Mouse (Mus musculus): ENCODE measurements at regions not wholly inside any gene's neighbourhood (a gene's known extent, or its start where the extent isn't known, plus 50 kb on each side); places are given as distances from the start of the nearest gene placed in this dataset.

- DNase-seq (ENCODE audit: low spot score) = no peak
These were observed 115.6 kb upstream of the Cdh6 start for GRCm38 (mm10) chr15:13289064-13289463.

GRCm38 (mm10) chr15:13287878-13288277 lies 114.4 kb upstream of the Cdh6 start:
- no peak for DNase-seq (ENCODE audit: low spot score)

GRCm38 (mm10) chr15:13285355-13285754 lies 111.9 kb upstream of the Cdh6 start:
- DNase-seq (ENCODE audit: low spot score) = no peak

GRCm38 (mm10) chr15:13284219-13284618 lies 110.7 kb upstream of the Cdh6 start:
- DNase-seq (ENCODE audit: low spot score) = peak; percentile 20

- no peak for DNase-seq (ENCODE audit: low spot score)
These were observed 109.6 kb upstream of the Cdh6 start for GRCm38 (mm10) chr15:13283106-13283505.

GRCm38 (mm10) chr15:13276909-13277235 lies 103.4 kb upstream of the Cdh6 start:
- no peak for DNase-seq (ENCODE audit: low spot score)

- DNase-seq (ENCODE audit: low spot score) = no peak
These were observed 102.9 kb upstream of the Cdh6 start for GRCm38 (mm10) chr15:13276225-13276908.

GRCm38 (mm10) chr15:13275326-13275725 lies 101.9 kb upstream of the Cdh6 start:
- DNase-seq (ENCODE audit: low spot score) = no peak

- no peak for DNase-seq (ENCODE audit: low spot score)
These were observed 101.0 kb upstream of the Cdh6 start for GRCm38 (mm10) chr15:13274366-13275067.

- DNase-seq (ENCODE audit: low spot score) = no peak
These were observed 72.7 kb upstream of the Cdh6 start for GRCm38 (mm10) chr15:13246053-13246696.

- peak; percentile 80 for DNase-seq (ENCODE audit: low spot score)
These were observed 70.8 kb upstream of the Cdh6 start for GRCm38 (mm10) chr15:13244306-13244705.

GRCm38 (mm10) chr15:13243561-13243960 lies 70.1 kb upstream of the Cdh6 start:
- DNase-seq (ENCODE audit: low spot score) = no peak

- DNase-seq (ENCODE audit: low spot score) = no peak
These were observed 67.5 kb upstream of the Cdh6 start for GRCm38 (mm10) chr15:13240931-13241330.

- no peak for DNase-seq (ENCODE audit: low spot score)
These were observed 63.5 kb upstream of the Cdh6 start for GRCm38 (mm10) chr15:13236869-13237507.

GRCm38 (mm10) chr15:13232567-13233259 lies 59.2 kb upstream of the Cdh6 start:
- no peak for DNase-seq (ENCODE audit: low spot score)

GRCm38 (mm10) chr15:13231550-13231949 lies 58.1 kb upstream of the Cdh6 start:
- no peak for DNase-seq (ENCODE audit: low spot score)

GRCm38 (mm10) chr15:13228125-13228524 lies 54.6 kb upstream of the Cdh6 start:
- no peak for DNase-seq (ENCODE audit: low spot score)

Data from MN1 (cell line).